Mouse (Mus musculus) C2C12 (cell line): ENCODE results near the gene Psip1.

Experiments
- CEBPB ChIP-seq: IDR thresholded peaks from one replicate; pipeline ENCODE4 v1.6.1; 2011; ENCODE audit warnings: low read depth, mild to moderate bottlenecking, control low read depth, moderate library complexity
- CTCF ChIP-seq: IDR thresholded peaks from one replicate; pipeline ENCODE4 v1.5.1; 2011; ENCODE audit not compliant: control insufficient read depth, insufficient read depth, insufficient read length
- FOSL1 ChIP-seq: IDR thresholded peaks from one replicate; pipeline ENCODE4 v1.8.0; 2011; ENCODE audit warnings: mild to moderate bottlenecking, low read length; ENCODE audit not compliant: poor library complexity, insufficient read depth, severe bottlenecking
- MAX ChIP-seq: IDR thresholded peaks from one replicate; pipeline ENCODE4 v1.6.1; 2011; ENCODE audit warnings: mild to moderate bottlenecking, control low read depth
- MYOD1 ChIP-seq: IDR thresholded peaks from one replicate; pipeline ENCODE4 v1.6.1; 2011; ENCODE audit warnings: low read depth; ENCODE audit not compliant: control insufficient read depth, insufficient read length
- MYOG ChIP-seq: IDR thresholded peaks from one replicate; pipeline ENCODE4 v1.6.1; 2011; ENCODE audit not compliant: control insufficient read depth, insufficient read length; ENCODE audit errors: extremely low read depth
- USF1 ChIP-seq: IDR thresholded peaks from one replicate; pipeline ENCODE4 v1.6.1; 2011; ENCODE audit warnings: low read depth, mild to moderate bottlenecking, control low read depth, moderate library complexity

GRCm38 (mm10) chr4:83519148-83519547 is 32.9 kb upstream of the Psip1 start:
- TF ChIP-seq MYOD1 (no peak), CTCF (no peak), USF1 (no peak), MYOG (no peak), MAX (no peak), CEBPB (no peak), FOSL1 (no peak)
